Mouse (Mus musculus) intestine, postnatal 0 days (tissue): ENCODE data around the gene Celsr3. TPM values are rescaled to one million over a fixed set of nuclear protein-coding genes. Genes with fewer than 3 reads are reported as not detected.

ENCODE experiments used
- ATAC-seq: fragments of 200-750 bp; cut with Nextera tagmentation; 2 replicates; pipeline ENCODE4 v1.8.0; 2017; ENCODE audit warnings: mild to moderate bottlenecking, moderate TSS enrichment, moderate library complexity
- H3K27ac ChIP-seq: fragments of 300-500 bp; sonication (generic); 2 replicates; pipeline ENCODE4 v1.5.1; 2014; ENCODE audit warnings: mild to moderate bottlenecking, low read depth, low read length, moderate library complexity
- H3K27me3 ChIP-seq: fragments of 300-500 bp; sonication (generic); replicated peaks from 2 replicates; pipeline ENCODE4 v1.6.1; 2014; ENCODE audit warnings: low read length, mixed read lengths; ENCODE audit not compliant: control insufficient read depth, insufficient read depth
- H3K36me3 ChIP-seq: fragments of 300-500 bp; sonication (generic); 2 replicates; pipeline ENCODE4 v1.6.1; 2014; ENCODE audit warnings: mild to moderate bottlenecking, moderate library complexity; ENCODE audit not compliant: control insufficient read depth, insufficient read depth
- H3K4me1 ChIP-seq: fragments of 300-500 bp; sonication (generic); replicated peaks from 2 replicates; pipeline ENCODE4 v1.6.1; 2014; ENCODE audit warnings: antibody characterized with exemption, low read length, mixed read lengths; ENCODE audit not compliant: control insufficient read depth, insufficient read depth
- H3K4me2 ChIP-seq: fragments of 300-500 bp; sonication (generic); replicated peaks from 2 replicates; pipeline ENCODE4 v1.6.1; 2014; ENCODE audit warnings: low read depth, mild to moderate bottlenecking, moderate library complexity
- H3K4me3 ChIP-seq: fragments of 300-500 bp; sonication (generic); 2 replicates; pipeline ENCODE4 v1.5.1; 2014; ENCODE audit warnings: low read depth, low read length
- H3K9ac ChIP-seq: fragments of 300-500 bp; sonication (generic); 2 replicates; pipeline ENCODE4 v1.6.1; 2014; ENCODE audit warnings: mild to moderate bottlenecking, low read depth, low read length
- H3K9me3 ChIP-seq: fragments of 300-500 bp; sonication (generic); 2 replicates; pipeline ENCODE4 v1.6.1; 2016; ENCODE audit warnings: mixed run types; ENCODE audit not compliant: control insufficient read depth
- CTCF ChIP-seq: sonication (generic); IDR thresholded peaks from 2 replicates; pipeline ENCODE4 v1.5.1; 2016; ENCODE audit warnings: low read depth, mild to moderate bottlenecking, control low read depth, antibody characterized with exemption, moderate library complexity
- WGBS: fragments of 180-500 bp; shearing (Covaris S2); extraction: QIAGEN DNeasy Blood & Tissue Kit; methylation state at CpG from one replicate; pipeline ENCODE4 v1.1.7; 2014; 5-methylcytosine and 5-hydroxymethylcytosine counted together
- polyA plus RNA-seq: library from polyadenylated mRNA; unstranded; fragments of >200 nt; fragmentation: Nextera tagmentation; extraction: Ambion mirVana; gene quantifications from 2 replicates; pipeline ENCODE4 v1.2.1, GENCODE M21; 2015

Gene Celsr3
- polyA plus RNA-seq, 1 experiment from 2014 or later = 0.40 TPM

DNA sequence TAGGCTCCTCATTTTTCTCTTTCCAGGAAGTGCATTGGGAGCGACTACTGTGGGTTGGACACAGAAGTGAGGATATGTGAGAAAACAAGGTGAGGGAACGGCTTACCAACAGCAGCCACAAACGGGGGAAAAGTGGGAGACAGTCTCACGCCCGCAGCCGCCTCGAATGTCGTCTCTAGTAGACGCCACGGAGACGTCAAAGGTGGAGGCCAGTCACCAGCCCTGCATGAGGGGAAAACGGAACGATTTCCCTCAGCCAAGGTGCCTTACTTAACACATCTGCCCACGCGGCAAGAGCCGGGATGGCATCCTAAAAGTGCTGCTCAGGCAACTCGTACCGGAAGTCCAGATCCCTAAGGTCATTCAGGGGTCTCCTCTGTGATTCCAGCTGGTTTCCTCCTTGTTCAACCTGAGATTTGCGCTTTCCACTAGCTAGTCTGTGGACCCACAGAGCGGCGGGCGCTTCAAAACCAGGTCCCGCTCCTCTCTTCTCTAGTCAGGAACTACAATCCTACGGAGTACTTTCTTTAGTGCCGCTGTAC lies 1.9 kb upstream of the Celsr3 start:
- 3% methylated on average over 25 of the region's 25 CpGs for WGBS
- no peak for TF ChIP-seq CTCF
- H3K4me2 ChIP-seq = no peak overlapping the region
- no peak overlapping the region for H3K9ac ChIP-seq
- no peak overlapping the region for H3K27ac ChIP-seq
- peaks cover 61% of the 10 kb centered on the region for H3K27me3 ChIP-seq
- ATAC-seq = no peak
- 0 out of 2 replicates have a peak, but pooled peaks cover 3% of the 10 kb centered on the region for H3K4me1 ChIP-seq
- H3K4me3 ChIP-seq = no peak overlapping the region
- no peaks in the 10 kb centered on the region for H3K9me3 ChIP-seq
- H3K36me3 ChIP-seq = no peaks in the 10 kb centered on the region

- 2% methylated on average over 31 of the region's 31 CpGs for WGBS
- no peak for ATAC-seq
- Histone ChIP-seq H3K27ac (no peak overlapping the region), H3K9me3 (no peaks in the 10 kb centered on the region), H3K4me3 (peak overlapping the region; percentile 35; the same call in 1 of the 2 replicates), H3K27me3 (peaks cover 67% of the 10 kb centered on the region), H3K9ac (no peak overlapping the region), H3K4me2 (no peak overlapping the region), H3K36me3 (no peaks in the 10 kb centered on the region), H3K4me1 (0 out of 2 replicates have a peak, but pooled peaks cover 3% of the 10 kb centered on the region)
- TF ChIP-seq CTCF = no peak
Observed at GRCm38 (mm10) chr9:108824755-108825413, 1.2 kb upstream of the Celsr3 start.

DNA sequence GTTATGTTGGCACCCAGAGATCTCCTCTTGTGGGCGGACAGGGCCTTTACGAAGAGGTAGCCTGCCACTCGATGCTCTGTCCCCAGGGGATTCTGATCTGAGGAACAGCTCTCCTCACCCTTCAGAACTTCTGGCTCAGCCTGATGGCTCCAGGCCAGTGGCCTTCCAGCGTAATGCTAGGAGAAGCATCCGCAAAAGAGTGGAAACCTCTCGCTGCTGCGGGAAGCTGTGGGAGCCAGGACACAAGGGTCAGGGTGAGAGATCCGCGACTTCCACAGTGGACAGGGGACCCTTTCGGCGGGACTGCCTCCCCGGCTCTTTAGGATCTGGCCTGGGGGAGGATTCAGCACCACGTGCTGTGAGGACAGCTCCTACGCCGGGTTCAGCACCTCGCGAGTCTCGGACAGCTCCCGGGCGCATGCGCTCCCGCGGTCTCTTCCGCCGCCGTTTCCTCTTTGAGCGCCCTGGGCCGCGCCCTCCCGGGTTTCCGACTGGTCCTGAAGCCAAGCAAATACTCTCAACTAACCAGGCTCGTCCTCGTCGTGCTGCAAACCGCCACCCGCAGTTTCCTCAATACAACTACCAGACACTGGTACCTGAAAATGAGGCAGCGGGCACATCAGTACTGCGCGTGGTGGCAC lies 700 bp downstream of the Celsr3 start:
- no peak overlapping the region for H3K9ac ChIP-seq
- 2% methylated on average over 39 of the region's 39 CpGs for WGBS
- peak; percentile 62 for ATAC-seq
- no peaks in the 10 kb centered on the region for H3K36me3 ChIP-seq
- peak overlapping the region; percentile 73 for H3K4me2 ChIP-seq
- peak overlapping the region; percentile 35 for H3K4me3 ChIP-seq
- no peaks in the 10 kb centered on the region for H3K9me3 ChIP-seq
- 0 out of 2 replicates have a peak, but pooled peaks cover 5% of the 10 kb centered on the region for H3K4me1 ChIP-seq
- H3K27ac ChIP-seq = no peak overlapping the region
- peaks cover 86% of the 10 kb centered on the region for H3K27me3 ChIP-seq
- TF ChIP-seq CTCF = 0 out of 2 replicates have a peak, but pooled peaks have one; percentile 9

DNA sequence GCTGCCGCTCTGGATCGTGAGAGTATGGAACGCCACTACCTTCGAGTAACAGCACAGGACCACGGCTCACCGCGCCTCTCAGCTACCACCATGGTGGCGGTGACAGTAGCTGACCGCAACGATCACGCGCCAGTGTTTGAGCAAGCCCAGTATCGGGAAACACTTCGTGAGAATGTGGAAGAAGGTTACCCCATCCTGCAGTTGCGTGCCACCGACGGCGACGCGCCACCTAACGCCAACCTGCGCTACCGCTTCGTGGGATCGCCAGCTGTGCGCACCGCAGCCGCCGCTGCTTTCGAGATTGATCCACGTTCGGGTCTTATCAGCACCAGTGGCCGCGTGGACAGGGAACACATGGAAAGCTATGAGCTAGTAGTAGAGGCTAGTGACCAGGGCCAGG lies 1.3 kb downstream of the Celsr3 start:
- Histone ChIP-seq H3K27me3 (peaks cover 87% of the 10 kb centered on the region), H3K27ac (no peak overlapping the region), H3K36me3 (no peaks in the 10 kb centered on the region), H3K4me3 (peak overlapping the region; percentile 34), H3K4me1 (0 out of 2 replicates have a peak, but pooled peaks cover 9% of the 10 kb centered on the region), H3K9me3 (no peaks in the 10 kb centered on the region), H3K4me2 (peak overlapping the region; percentile 73), H3K9ac (no peak overlapping the region)
- ATAC-seq = no peak; the same call in 1 of the 2 replicates
- peak; percentile 38; the same call in 1 of the 2 replicates for TF ChIP-seq CTCF
- 6% methylated on average over 34 of the region's 34 CpGs for WGBS

- Histone ChIP-seq H3K27me3 (peaks cover 91% of the 10 kb centered on the region), H3K4me3 (peak overlapping the region; percentile 34), H3K9ac (no peak overlapping the region), H3K4me1 (peaks cover 12% of the 10 kb centered on the region; the same call in 1 of the 2 replicates), H3K9me3 (no peaks in the 10 kb centered on the region), H3K4me2 (peak overlapping the region; percentile 73), H3K36me3 (no peaks in the 10 kb centered on the region), H3K27ac (no peak overlapping the region)
- no peak for TF ChIP-seq CTCF
- ATAC-seq = no peak
- 62% methylated on average over 18 of the region's 18 CpGs for WGBS
Observed at GRCm38 (mm10) chr9:108827906-108828305, 1.8 kb downstream of the Celsr3 start.

GRCm38 (mm10) chr9:108831637-108832036 lies 5.5 kb downstream of the Celsr3 start:
- TF ChIP-seq CTCF = no peak
- 3% methylated on average over 23 of the region's 23 CpGs for WGBS
- ATAC-seq = no peak
- Histone ChIP-seq H3K27me3 (peaks cover 59% of the 10 kb centered on the region), H3K4me2 (peak overlapping the region; percentile 96), H3K9ac (no peak overlapping the region), H3K4me1 (peaks cover 12% of the 10 kb centered on the region; the same call in 1 of the 2 replicates), H3K4me3 (peak overlapping the region; percentile 43), H3K9me3 (no peaks in the 10 kb centered on the region), H3K27ac (no peak overlapping the region), H3K36me3 (no peaks in the 10 kb centered on the region)
